Mouse (Mus musculus) midbrain, embryonic 11.5 days (tissue): Measurements from ENCODE around the gene Rp9. TPM values are rescaled to one million over a fixed set of nuclear protein-coding genes. Genes with fewer than 3 reads are reported as not detected.

ENCODE experiments used
- ATAC-seq: fragments of 200-750 bp; cut with Nextera tagmentation; 2 replicates; pipeline ENCODE4 v1.8.0; 2017; ENCODE audit warnings: moderate TSS enrichment, moderate library complexity; ENCODE audit not compliant: low FRiP score
- DNase-seq: peaks from one replicate; pipeline ENCODE4 v3.0.0; 2015; ENCODE audit warnings: low spot score; ENCODE audit errors: missing footprints
- H3K27ac ChIP-seq: fragments of 300-500 bp; sonication (generic); 2 replicates; pipeline ENCODE4 v1.5.1; 2014; ENCODE audit warnings: low read depth, low read length
- H3K27me3 ChIP-seq: fragments of 300-500 bp; sonication (generic); 2 replicates; pipeline ENCODE4 v1.6.1; 2014; ENCODE audit warnings: mild to moderate bottlenecking, low read length, moderate library complexity, mixed read lengths; ENCODE audit not compliant: control insufficient read depth, insufficient read depth
- H3K36me3 ChIP-seq: fragments of 300-500 bp; sonication (generic); 2 replicates; pipeline ENCODE4 v1.6.1; 2014; ENCODE audit warnings: mild to moderate bottlenecking, low read length, moderate library complexity, mixed read lengths; ENCODE audit not compliant: control insufficient read depth, insufficient read depth
- H3K4me1 ChIP-seq: fragments of 300-500 bp; sonication (generic); 2 replicates; pipeline ENCODE4 v1.6.1; 2014; ENCODE audit warnings: low read length; ENCODE audit not compliant: control insufficient read depth, insufficient read depth
- H3K4me2 ChIP-seq: fragments of 300-500 bp; sonication (generic); 2 replicates; pipeline ENCODE4 v1.6.1; 2014; ENCODE audit warnings: mild to moderate bottlenecking, moderate library complexity
- H3K4me3 ChIP-seq: fragments of 300-500 bp; sonication (generic); 2 replicates; pipeline ENCODE4 v1.5.1; 2014; ENCODE audit warnings: low read depth, low read length
- H3K9ac ChIP-seq: fragments of 300-500 bp; sonication (generic); 2 replicates; pipeline ENCODE4 v1.6.1; 2014; ENCODE audit warnings: low read length
- H3K9me3 ChIP-seq: fragments of 300-500 bp; sonication (generic); 2 replicates; pipeline ENCODE4 v1.6.1; 2016; ENCODE audit warnings: low read length; ENCODE audit not compliant: control insufficient read depth
- WGBS: fragments of 180-500 bp; shearing (Covaris S2); extraction: QIAGEN DNeasy Blood & Tissue Kit; methylation state at CpG from one replicate; pipeline ENCODE4 v1.1.7; 2014; 5-methylcytosine and 5-hydroxymethylcytosine counted together
- polyA plus RNA-seq: library from polyadenylated mRNA; unstranded; fragments of >200 nt; fragmentation: Nextera tagmentation; extraction: Ambion mirVana; gene quantifications from 2 replicates; pipeline ENCODE4 v1.2.1, GENCODE M21; 2014

Rp9 gene
- polyA plus RNA-seq, 1 experiment from 2014 or later = 54.2 TPM

- DNase-seq = no peak
- Histone ChIP-seq H3K9ac (no peak overlapping the region), H3K27me3 (no peaks in the 10 kb centered on the region), H3K36me3 (peaks cover 34% of the 10 kb centered on the region), H3K4me2 (no peak overlapping the region), H3K4me1 (no peaks in the 10 kb centered on the region), H3K4me3 (no peak overlapping the region), H3K27ac (no peak overlapping the region), H3K9me3 (no peaks in the 10 kb centered on the region)
- WGBS = 83% methylated on average over 5 of the region's 5 CpGs
- no peak for ATAC-seq
Observed at GRCm38 (mm10) chr9:22376086-22376485, 93.5 kb downstream of the Rp9 start.

DNA sequence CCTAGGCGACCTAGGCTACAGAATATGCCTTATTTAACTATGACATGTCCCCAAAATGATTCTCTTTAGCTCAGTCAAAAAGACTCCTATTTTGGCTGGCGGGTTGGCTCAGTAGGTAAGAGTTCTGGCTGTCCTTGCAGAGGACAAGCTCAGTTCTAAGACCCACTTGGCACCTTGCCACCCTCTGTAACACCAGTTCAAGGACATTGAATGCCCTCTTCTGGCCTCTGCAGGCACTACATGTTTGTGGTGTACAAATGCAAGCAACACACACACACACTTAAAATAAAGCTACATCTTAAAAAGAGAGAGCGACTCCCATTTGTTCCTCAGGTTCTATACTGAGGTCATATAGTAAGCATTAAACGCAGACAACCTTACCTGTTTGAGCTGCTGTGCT, 96.8 kb downstream of the Rp9 start:
- Histone ChIP-seq H3K4me2 (no peak overlapping the region), H3K4me3 (no peak overlapping the region), H3K9me3 (no peaks in the 10 kb centered on the region), H3K27me3 (no peaks in the 10 kb centered on the region), H3K4me1 (no peaks in the 10 kb centered on the region), H3K36me3 (peaks cover 26% of the 10 kb centered on the region), H3K27ac (no peak overlapping the region), H3K9ac (no peak overlapping the region)
- WGBS = 96% methylated on average over 4 of the region's 4 CpGs
- ATAC-seq (no peak), DNase-seq (no peak)

GRCm38 (mm10) chr9:22368030-22368429, 101.5 kb downstream of the Rp9 start:
- Histone ChIP-seq H3K9ac (no peak overlapping the region), H3K4me3 (no peak overlapping the region), H3K9me3 (no peaks in the 10 kb centered on the region), H3K4me1 (no peaks in the 10 kb centered on the region), H3K4me2 (no peak overlapping the region), H3K36me3 (peaks cover 21% of the 10 kb centered on the region), H3K27me3 (no peaks in the 10 kb centered on the region), H3K27ac (no peak overlapping the region)
- 89% methylated on average over 6 of the region's 6 CpGs for WGBS
- DNase-seq = no peak
- no peak for ATAC-seq

GRCm38 (mm10) chr9:22366621-22367020, 102.9 kb downstream of the Rp9 start:
- Histone ChIP-seq H3K27me3 (no peaks in the 10 kb centered on the region), H3K36me3 (peaks cover 18% of the 10 kb centered on the region), H3K4me2 (no peak overlapping the region), H3K4me1 (no peaks in the 10 kb centered on the region), H3K9me3 (no peaks in the 10 kb centered on the region), H3K4me3 (no peak overlapping the region), H3K27ac (no peak overlapping the region), H3K9ac (no peak overlapping the region)
- DNase-seq (no peak), ATAC-seq (no peak)
- 92% methylated on average over 10 of the region's 10 CpGs for WGBS

DNA sequence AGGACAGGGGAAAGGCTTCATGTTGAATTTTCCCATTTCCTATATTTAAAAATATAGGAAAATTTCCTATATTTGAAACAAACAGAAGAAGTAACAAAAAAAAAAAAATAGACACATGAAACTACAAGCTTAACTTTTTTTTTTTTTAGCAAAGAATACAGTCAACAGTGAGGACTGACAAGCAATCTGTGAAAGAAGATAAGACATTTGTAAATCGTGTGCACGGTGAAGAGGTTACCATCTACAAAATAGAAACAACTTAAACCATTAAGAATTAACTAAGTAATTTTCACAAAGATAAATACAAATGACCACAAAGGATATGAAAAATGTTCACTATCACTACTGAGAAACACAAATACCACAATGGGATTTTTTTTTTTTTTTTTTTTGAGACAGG, 103.3 kb downstream of the Rp9 start:
- no peak overlapping the region for H3K4me2 ChIP-seq
- H3K4me1 ChIP-seq = no peaks in the 10 kb centered on the region
- peaks cover 14% of the 10 kb centered on the region for H3K36me3 ChIP-seq
- DNase-seq (no peak), ATAC-seq (no peak)
- no peaks in the 10 kb centered on the region for H3K9me3 ChIP-seq
- WGBS = 95% methylated on average over 2 of the region's 2 CpGs
- H3K27me3 ChIP-seq = no peaks in the 10 kb centered on the region
- no peak overlapping the region for H3K9ac ChIP-seq
- H3K4me3 ChIP-seq = no peak overlapping the region
- no peak overlapping the region for H3K27ac ChIP-seq

Other genes with a start within 250 kb of the Rp9 start
- gene Zfp809, start 244.0 kb downstream of the Rp9 start, polyA plus RNA-seq = 11.3 and 11.8 TPM in 2 replicates
- 6.7 TPM in 2 replicates for gene Zfp599, start 209.8 kb downstream of the Rp9 start, polyA plus RNA-seq
- gene Zfp810, start 162.1 kb downstream of the Rp9 start, polyA plus RNA-seq = 25.9 and 27.4 TPM in 2 replicates
- 40.9 and 45.8 TPM in 2 replicates for gene Anln, start 80.6 kb downstream of the Rp9 start, polyA plus RNA-seq
- gene 9530077C05Rik, start 58.2 kb downstream of the Rp9 start, polyA plus RNA-seq = 11.1 and 13.6 TPM in 2 replicates
- gene Gm17545, start 15.5 kb downstream of the Rp9 start, polyA plus RNA-seq = not detected in 2 replicates
- gene Bbs9, start 6.0 kb upstream of the Rp9 start, polyA plus RNA-seq = 17.4 and 21.1 TPM in 2 replicates